Mouse (Mus musculus) CD4-positive, CD25-positive, alpha-beta regulatory T cell, adult 4 months (primary cell): Measurements from ENCODE around the gene 4930579F01Rik. TPM values are rescaled to one million over a fixed set of nuclear protein-coding genes. Genes with fewer than 3 reads are reported as not detected.

Experiments used
- polyA plus RNA-seq, 2 experiments: library from polyadenylated mRNA; unstranded; fragments of 100-300 nt; shearing (Covaris generic); gene quantifications; one replicate each; pipeline ENCODE4 v1.2.1; 2017

The 4930579F01Rik gene
- polyA plus RNA-seq, 2 experiments from 2014 or later, result not detected

Other genes with a start within 250 kb of the 4930579F01Rik start
- gene Dapp1, start 212.3 kb downstream of the 4930579F01Rik start, polyA plus RNA-seq, result 10 to 100 TPM; 74.5 to 78.4 TPM
- not detected for gene 1110002E22Rik, start 128.8 kb downstream of the 4930579F01Rik start, polyA plus RNA-seq
- not detected for gene Gm5105, start 126.4 kb downstream of the 4930579F01Rik start, polyA plus RNA-seq
- 1 to 10 TPM; 7.4 to 8.7 TPM for gene Trmt10a, start 50.4 kb downstream of the 4930579F01Rik start, polyA plus RNA-seq
- gene Mttp, start 48.9 kb downstream of the 4930579F01Rik start, polyA plus RNA-seq, result 1 to 10 TPM; 5.5 to 7.1 TPM
- gene Adh7, start 23.9 kb upstream of the 4930579F01Rik start, polyA plus RNA-seq, result not detected
- gene Adh1, start 67.2 kb upstream of the 4930579F01Rik start, polyA plus RNA-seq, result 1 to 10 TPM; 2.9 to 4.3 TPM
- gene Adh6a, start 119.5 kb upstream of the 4930579F01Rik start, polyA plus RNA-seq, result not detected
- not detected for gene Adh6b, start 147.9 kb upstream of the 4930579F01Rik start, polyA plus RNA-seq
- not detected for gene Adh4, start 221.6 kb upstream of the 4930579F01Rik start, polyA plus RNA-seq
- 100 to 1,000 TPM; 118 to 126 TPM for gene Adh5, start 249.3 kb upstream of the 4930579F01Rik start, polyA plus RNA-seq